Mouse (Mus musculus) liver, embryonic 14.5 days (tissue): ENCODE measurements around the gene Prkn. TPM values are rescaled to one million over a fixed set of nuclear protein-coding genes. Genes with fewer than 3 reads are reported as not detected.

Source experiments
- ATAC-seq: fragments of 200-750 bp; cut with Nextera tagmentation; 2 replicates; pipeline ENCODE4 v1.8.0; 2017; ENCODE audit warnings: moderate number of reproducible peaks, mild to moderate bottlenecking, moderate library complexity; ENCODE audit not compliant: insufficient read depth
- DNase-seq, 3 experiments: peaks; one replicate each; pipeline ENCODE4 v3.0.0-alpha.2; 2012 to 2013; ENCODE audit warnings: low read depth in 3 of 3, low spot score in 3 of 3
- H3K27ac ChIP-seq: fragments of 300-500 bp; sonication (generic); 2 replicates; pipeline ENCODE4 v1.5.1; 2014; ENCODE audit warnings: moderate library complexity, mild to moderate bottlenecking, control low read depth, inconsistent platforms
- H3K27me3 ChIP-seq: fragments of 300-500 bp; sonication (generic); 2 replicates; pipeline ENCODE4 v1.6.1; 2014; ENCODE audit warnings: mild to moderate bottlenecking, low read length, moderate library complexity; ENCODE audit not compliant: control insufficient read depth, insufficient read depth
- H3K36me3 ChIP-seq: fragments of 300-500 bp; sonication (generic); replicated peaks from 2 replicates; pipeline ENCODE4 v1.6.1; 2014; ENCODE audit warnings: low read depth; ENCODE audit not compliant: control insufficient read depth, insufficient read depth
- H3K4me1 ChIP-seq, 2 experiments: fragments of 200-500 bp in 1 of 2; fragments of 300-500 bp in 1 of 2; sonication (generic) in 1 of 2; replicated peaks; 2 replicates each; pipeline ENCODE4 v1.6.1; 2012 to 2014; ENCODE audit warnings: antibody characterized with exemption in 1 of 2, inconsistent platforms in 1 of 2, low read length in 1 of 2; ENCODE audit not compliant: control insufficient read depth in 2 of 2, insufficient read depth in 2 of 2
- H3K4me2 ChIP-seq: fragments of 300-500 bp; sonication (generic); 2 replicates; pipeline ENCODE4 v1.6.1; 2014; ENCODE audit warnings: low read depth, mild to moderate bottlenecking, control low read depth, moderate library complexity
- H3K4me3 ChIP-seq, 2 experiments: fragments of 200-500 bp in 1 of 2; fragments of 300-500 bp in 1 of 2; sonication (generic) in 1 of 2; 2 replicates each; pipeline ENCODE4 v1.5.1; 2012 to 2014; ENCODE audit warnings: low read depth in 2 of 2, low read length in 2 of 2, mild to moderate bottlenecking in 2 of 2, control low read depth in 1 of 2, inconsistent platforms in 1 of 2, moderate library complexity in 1 of 2; ENCODE audit not compliant: insufficient read depth in 1 of 2
- H3K9ac ChIP-seq: fragments of 300-500 bp; sonication (generic); replicated peaks from 2 replicates; pipeline ENCODE4 v1.6.1; 2014; ENCODE audit warnings: mild to moderate bottlenecking, control low read depth, moderate library complexity
- H3K9me3 ChIP-seq: fragments of 300-500 bp; sonication (generic); 2 replicates; pipeline ENCODE4 v1.6.1; 2016; ENCODE audit warnings: low read length, mixed read lengths; ENCODE audit not compliant: control insufficient read depth
- CTCF ChIP-seq: IDR thresholded peaks from 2 replicates; pipeline ENCODE4 v1.5.1; 2016; ENCODE audit warnings: antibody characterized with exemption, low read depth, control low read depth
- EP300 ChIP-seq: IDR thresholded peaks from 2 replicates; pipeline ENCODE4 v1.6.1; 2016; ENCODE audit warnings: antibody characterized with exemption, low read depth
- WGBS: fragments of 180-500 bp; shearing (Covaris S2); extraction: QIAGEN DNeasy Blood & Tissue Kit; methylation state at CpG from one replicate; pipeline ENCODE4 v1.1.7; 2014; ENCODE audit not compliant: insufficient replicate concordance; 5-methylcytosine and 5-hydroxymethylcytosine counted together
- polyA plus RNA-seq, 2 experiments: library from polyadenylated mRNA; depleted of rRNA in 1 of 2; stranded (reverse) in 1 of 2; unstranded in 1 of 2; fragments of >200 nt; fragmentation: Nextera tagmentation in 1 of 2; extraction: Ambion mirVana in 1 of 2; gene quantifications; 2 replicates each; pipeline versions ENCODE4 v1.2.1 to v1.2.3; 2012 to 2014

The Prkn gene
- polyA plus RNA-seq, 2 experiments: 0.17 to 0.61 TPM

DNA sequence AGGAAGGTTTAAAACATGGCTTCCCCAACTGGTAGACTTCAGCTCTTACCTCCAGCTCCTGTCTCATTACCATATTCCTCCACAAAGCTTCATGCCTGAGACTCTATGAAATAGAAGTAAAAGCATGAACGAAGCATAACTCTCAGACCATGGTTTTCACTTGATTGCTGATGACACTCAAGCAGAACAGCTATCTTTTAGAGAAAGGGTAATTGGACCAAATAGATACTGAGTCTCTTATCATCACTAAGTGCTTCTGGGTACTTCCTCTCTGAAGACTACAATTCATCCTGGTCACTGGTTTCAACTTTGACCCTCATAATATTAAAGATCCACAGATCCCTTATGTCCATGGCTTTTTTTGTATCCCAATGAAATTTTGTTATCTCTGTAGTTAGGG lies 42.1 kb downstream of the Prkn start:
- Histone ChIP-seq H3K36me3 (no peaks in the 10 kb centered on the region), H3K4me3 (no peak overlapping the region), H3K9ac (no peak overlapping the region), H3K27ac (no peak overlapping the region), H3K9me3 (no peaks in the 10 kb centered on the region), H3K27me3 (no peaks in the 10 kb centered on the region), H3K4me1 (no peaks in the 10 kb centered on the region), H3K4me2 (no peak overlapping the region)
- TF ChIP-seq EP300: no peak
- TF ChIP-seq CTCF: no peak
- no peak for DNase-seq
- 21% methylated on average over 1 of the region's 1 CpGs for WGBS
- no peak for ATAC-seq

DNA sequence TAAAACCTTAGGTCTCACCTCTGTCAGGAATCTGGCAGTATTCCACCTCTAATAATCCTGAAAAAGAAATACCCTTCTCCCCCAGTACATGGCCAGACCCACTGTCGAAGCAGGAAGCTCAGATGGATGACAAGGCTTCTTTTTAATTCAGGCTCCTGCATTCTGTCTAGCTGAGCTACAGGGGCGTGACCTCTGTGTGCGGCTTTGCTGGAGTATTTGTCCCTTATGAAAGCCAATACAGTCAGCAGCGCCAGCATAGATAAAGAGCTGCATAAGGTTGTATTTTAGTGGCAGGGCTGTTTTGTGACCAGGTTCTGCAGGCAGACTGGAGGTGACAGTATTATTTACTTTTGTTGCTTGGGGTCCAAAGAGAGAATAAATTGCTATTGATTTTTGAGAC lies 47.7 kb downstream of the Prkn start:
- no peak for TF ChIP-seq CTCF
- no peak for TF ChIP-seq EP300
- Histone ChIP-seq H3K27me3 (no peaks in the 10 kb centered on the region), H3K4me1 (no peaks in the 10 kb centered on the region), H3K9ac (no peak overlapping the region), H3K36me3 (no peaks in the 10 kb centered on the region), H3K27ac (no peak overlapping the region), H3K4me3 (no peak overlapping the region), H3K4me2 (no peak overlapping the region), H3K9me3 (no peaks in the 10 kb centered on the region)
- ATAC-seq (no peak), DNase-seq (no peak)
- WGBS: 47% methylated on average over 4 of the region's 4 CpGs

- Histone ChIP-seq H3K27ac (no peak overlapping the region), H3K4me2 (no peak overlapping the region), H3K9me3 (no peaks in the 10 kb centered on the region), H3K36me3 (no peaks in the 10 kb centered on the region), H3K9ac (no peak overlapping the region), H3K4me3 (no peak overlapping the region), H3K4me1 (no peaks in the 10 kb centered on the region), H3K27me3 (no peaks in the 10 kb centered on the region)
- no peak for TF ChIP-seq CTCF
- TF ChIP-seq EP300: no peak
- WGBS: 26% methylated on average over 3 of the region's 3 CpGs
- DNase-seq: no peak
- ATAC-seq: no peak
These were observed 61.6 kb downstream of the Prkn start for GRCm38 (mm10) chr17:10901686-10902228.

DNA sequence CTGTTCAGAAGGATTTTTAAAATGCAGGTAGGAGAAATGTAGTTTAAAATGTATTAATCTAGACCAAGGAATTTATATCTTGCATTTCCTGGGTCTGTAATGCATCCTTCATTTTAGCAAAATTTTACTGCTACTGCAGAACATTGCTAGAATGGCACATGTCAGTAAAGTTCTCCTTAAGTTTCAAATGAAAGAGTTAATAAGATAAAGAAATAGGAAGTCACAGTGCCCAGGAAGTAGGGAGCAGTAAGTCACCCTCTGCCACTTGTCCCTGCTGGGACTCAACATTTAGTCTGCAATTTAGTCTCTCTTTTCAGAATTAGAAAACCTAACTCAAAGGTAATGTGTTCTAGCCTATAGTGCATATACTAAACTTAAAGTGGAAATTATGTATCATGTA lies 96.5 kb downstream of the Prkn start:
- H3K4me2 ChIP-seq: no peak overlapping the region
- no peak for ATAC-seq
- TF ChIP-seq CTCF: no peak
- no peak for TF ChIP-seq EP300
- no peaks in the 10 kb centered on the region for H3K4me1 ChIP-seq
- no peaks in the 10 kb centered on the region for H3K27me3 ChIP-seq
- H3K9ac ChIP-seq: no peak overlapping the region
- no peaks in the 10 kb centered on the region for H3K9me3 ChIP-seq
- no peak overlapping the region for H3K27ac ChIP-seq
- H3K4me3 ChIP-seq: no peak overlapping the region
- DNase-seq: no peak
- H3K36me3 ChIP-seq: no peaks in the 10 kb centered on the region

GRCm38 (mm10) chr17:10937844-10938243 lies 97.7 kb downstream of the Prkn start:
- no peak overlapping the region for H3K4me3 ChIP-seq
- no peak overlapping the region for H3K27ac ChIP-seq
- H3K27me3 ChIP-seq: no peaks in the 10 kb centered on the region
- WGBS: 46% methylated on average over 8 of the region's 8 CpGs
- H3K36me3 ChIP-seq: no peaks in the 10 kb centered on the region
- H3K4me2 ChIP-seq: no peak overlapping the region
- TF ChIP-seq CTCF: no peak
- no peak for TF ChIP-seq EP300
- H3K9ac ChIP-seq: no peak overlapping the region
- DNase-seq: no peak
- H3K4me1 ChIP-seq: no peaks in the 10 kb centered on the region
- no peaks in the 10 kb centered on the region for H3K9me3 ChIP-seq
- ATAC-seq: no peak
